In genomic region chr3:136911276-136911675, GRCm38 (mm10) we compare ENCODE assay signal across 25 mouse cellular contexts.
DNase-seq lines count a peak whose midpoint lies in the region; ATAC-seq and TF ChIP-seq lines count a peak whose summit lies in the region.
"Had no signal": no experiment of that assay in that cellular context is flagged by ENCODE, and none has a peak within 500 bp of the region (broad histone marks: within the 10 kb centered on the region; RNA-seq: fewer than 3 reads in every experiment).

No protein-coding gene starts in this region.

- no peaks in the 10 kb centered on the region for H3K27me3 ChIP-seq in forebrain, embryonic 13.5 days
- no peaks in the 10 kb centered on the region for H3K27me3 ChIP-seq in forebrain, postnatal 0 days (ENCODE audit: insufficient read depth, low read length)
- no peaks in the 10 kb centered on the region for H3K27me3 ChIP-seq in embryonic facial prominence, embryonic 11.5 days (ENCODE audit: control insufficient read depth, insufficient read depth, low read length)
- no peaks in the 10 kb centered on the region for H3K27me3 ChIP-seq in limb, embryonic 15.5 days
- H3K27me3 ChIP-seq: heart, embryonic 13.5 days; midbrain, embryonic 12.5 days; Patski had no signal

- intact Hi-C loops in left cerebral cortex, adult 2 months (cut with DNase I): no loop called here

- H3K9ac ChIP-seq in forebrain, embryonic 13.5 days: 0 out of 2 replicates have a peak overlapping the region, but pooled peaks have one; percentile 14
- H3K9ac ChIP-seq in forebrain, postnatal 0 days: no peak overlapping the region
- no peak overlapping the region for H3K9ac ChIP-seq in embryonic facial prominence, embryonic 11.5 days (replicated peaks; ENCODE audit: low read length)
- H3K9ac ChIP-seq in limb, embryonic 15.5 days: no peak overlapping the region
- H3K9ac ChIP-seq: heart, embryonic 13.5 days; midbrain, embryonic 12.5 days had no signal

- H3K36me3 ChIP-seq in forebrain, embryonic 13.5 days (ENCODE audit: poor library complexity, severe bottlenecking): peaks cover 3% of the 10 kb centered on the region; the same call in 1 of the 2 replicates
- H3K36me3 ChIP-seq in forebrain, postnatal 0 days (ENCODE audit: insufficient read depth): no peaks in the 10 kb centered on the region
- H3K36me3 ChIP-seq in embryonic facial prominence, embryonic 11.5 days (replicated peaks; ENCODE audit: control insufficient read depth, insufficient read depth, low read depth, low read length): no peaks in the 10 kb centered on the region
- peaks cover 14% of the 10 kb centered on the region for H3K36me3 ChIP-seq in limb, embryonic 15.5 days
- H3K36me3 ChIP-seq: midbrain, embryonic 12.5 days had no signal

- ATAC-seq in forebrain, embryonic 13.5 days: no peak
- no peak for ATAC-seq in forebrain, postnatal 0 days
- 0 out of 2 replicates have a peak, but pooled peaks have one; percentile 44 for ATAC-seq in embryonic facial prominence, embryonic 11.5 days (replicated peaks; ENCODE audit: insufficient number of reproducible peaks, low FRiP score, low TSS enrichment, low read depth)
- ATAC-seq in limb, embryonic 15.5 days (ENCODE audit: insufficient number of reproducible peaks, low FRiP score, low TSS enrichment, low read depth): no peak
- ATAC-seq: forebrain, embryonic 14.5 days; hindbrain, embryonic 16.5 days; intestine, postnatal 0 days; Patski had no signal

- H3K9me3 ChIP-seq in forebrain, embryonic 13.5 days (replicated peaks): no peaks in the 10 kb centered on the region
- H3K9me3 ChIP-seq in forebrain, postnatal 0 days (ENCODE audit: low read length): no peaks in the 10 kb centered on the region
- H3K9me3 ChIP-seq in embryonic facial prominence, embryonic 11.5 days (replicated peaks; ENCODE audit: control insufficient read depth, low read length): no peaks in the 10 kb centered on the region
- no peaks in the 10 kb centered on the region for H3K9me3 ChIP-seq in limb, embryonic 15.5 days
- H3K9me3 ChIP-seq: heart, embryonic 13.5 days; hindbrain, embryonic 10.5 days; midbrain, embryonic 12.5 days had no signal

- H3K27ac ChIP-seq in forebrain, embryonic 13.5 days: no peak overlapping the region
- H3K27ac ChIP-seq in forebrain, postnatal 0 days (ENCODE audit: low read depth, low read length): no peak overlapping the region
- 0 out of 2 replicates have a peak overlapping the region, but pooled peaks have one; percentile 24 for H3K27ac ChIP-seq in left cerebral cortex, adult 2 months
- no peak overlapping the region for H3K27ac ChIP-seq in embryonic facial prominence, embryonic 11.5 days (replicated peaks; ENCODE audit: low read depth, low read length)
- 0 out of 2 replicates have a peak overlapping the region, but pooled peaks have one; percentile 22 for H3K27ac ChIP-seq in limb, embryonic 15.5 days
- H3K27ac ChIP-seq: gastrocnemius, adult 2 months; heart, embryonic 13.5 days; hindbrain, embryonic 10.5 days; midbrain, embryonic 12.5 days had no signal

- 80% methylated on average over 8 of the region's 8 CpGs for WGBS in forebrain, embryonic 13.5 days
- 75% methylated on average over 8 of the region's 8 CpGs for WGBS in forebrain, postnatal 0 days
- 48% methylated on average over 8 of the region's 8 CpGs for WGBS in embryonic facial prominence, embryonic 11.5 days
- 51% methylated on average over 8 of the region's 8 CpGs for WGBS in limb, embryonic 15.5 days

- H3K4me3 ChIP-seq in forebrain, embryonic 13.5 days: no peak overlapping the region
- no peak overlapping the region for H3K4me3 ChIP-seq in forebrain, postnatal 0 days (ENCODE audit: low read depth, low read length)
- no peak overlapping the region for H3K4me3 ChIP-seq in left cerebral cortex, adult 2 months
- H3K4me3 ChIP-seq in embryonic facial prominence, embryonic 11.5 days (ENCODE audit: low read depth, low read length): no peak overlapping the region
- no peak overlapping the region for H3K4me3 ChIP-seq in limb, embryonic 15.5 days
- H3K4me3 ChIP-seq: gastrocnemius, adult 2 months; heart, embryonic 13.5 days; hindbrain, embryonic 10.5 days; midbrain, embryonic 12.5 days had no signal

- H3K4me2 ChIP-seq in forebrain, embryonic 13.5 days: no peak overlapping the region
- H3K4me2 ChIP-seq in forebrain, postnatal 0 days (ENCODE audit: low read depth): no peak overlapping the region
- H3K4me2 ChIP-seq in embryonic facial prominence, embryonic 11.5 days (ENCODE audit: low read depth, low read length): no peak overlapping the region
- H3K4me2 ChIP-seq in limb, embryonic 15.5 days: no peak overlapping the region
- H3K4me2 ChIP-seq: heart, embryonic 13.5 days; liver, embryonic 11.5 days; midbrain, embryonic 12.5 days had no signal

- TF ChIP-seq CTCF in forebrain, postnatal 0 days (IDR thresholded peaks at IDR 0.05; ENCODE audit: low read depth): no peak
- no peak for TF ChIP-seq CTCF in left cerebral cortex, adult 2 months (IDR thresholded peaks at IDR 0.05)

- H3K4me1 ChIP-seq in forebrain, embryonic 13.5 days: peaks cover 11% of the 10 kb centered on the region
- H3K4me1 ChIP-seq in forebrain, postnatal 0 days (ENCODE audit: insufficient read depth): no peaks in the 10 kb centered on the region
- no peaks in the 10 kb centered on the region for H3K4me1 ChIP-seq in embryonic facial prominence, embryonic 11.5 days (ENCODE audit: control insufficient read depth, insufficient read depth, low read length)
- H3K4me1 ChIP-seq in limb, embryonic 15.5 days: 0 out of 2 replicates have a peak, but pooled peaks cover 9% of the 10 kb centered on the region
- H3K4me1 ChIP-seq: midbrain, embryonic 12.5 days had no signal

- DNase-seq in forebrain, postnatal 0 days: no peak
- DNase-seq in left cerebral cortex, adult 2 months (ENCODE audit: extremely low spot score in 1 of 2, low spot score in 2 of 2): no peak
- no peak for DNase-seq in left cerebral cortex, adult 8-10 months (ENCODE audit: low spot score in 2 of 2)
- DNase-seq in embryonic facial prominence, embryonic 11.5 days (ENCODE audit: low spot score): peak; percentile 63
- DNase-seq in adrenal gland, postnatal 4 days (ENCODE audit: low spot score in 2 of 2): no peak
- DNase-seq: adrenal gland, postnatal 14 days; cerebellum, adult 18-20 months; cerebellum, postnatal 14 days; gastrocnemius, adult 2 months; gastrocnemius, postnatal 36 days; heart, postnatal 10 days; kidney, adult 9 months; kidney, postnatal 25 days; lung, postnatal 36 days; thymus, postnatal 4 days had no signal

Comparison
In these comparisons a context has a peak if more than half of its experiments do, and no peak if none do; other contexts are left out.
1. H3K27ac ChIP-seq: peak in left cerebral cortex, adult 2 months (single experiment) and limb, embryonic 15.5 days (single experiment); none in forebrain, embryonic 13.5 days (single experiment), forebrain, postnatal 0 days (single experiment) and embryonic facial prominence, embryonic 11.5 days (single experiment).